Mouse (Mus musculus) left cerebral cortex, adult 2 months (tissue): ENCODE measurements around the gene Cyp21a1. TPM values are rescaled to one million over a fixed set of nuclear protein-coding genes. Genes with fewer than 3 reads are reported as not detected.
"Not testable (repeated sequence)": the region's sequence is repeated elsewhere in the genome, so short reads cannot be mapped to it uniquely, and the experiment has no call there.

Experiments used
- DNase-seq, 2 experiments: peaks; one replicate each; pipeline ENCODE4 v3.0.0; 2021 to 2022; ENCODE audit warnings: low spot score in 2 of 2, mixed read lengths in 1 of 2; ENCODE audit errors: extremely low spot score in 1 of 2
- H3K27ac ChIP-seq: fragments of 200-600 bp; 2 replicates; pipeline ENCODE4 v1.8.1; 2022
- H3K4me3 ChIP-seq: fragments of 200-600 bp; 2 replicates; pipeline ENCODE4 v1.8.1; 2022
- CTCF ChIP-seq: fragments of 200-600 bp; IDR thresholded peaks from 2 replicates; pipeline ENCODE4 v1.8.1; 2022; ENCODE audit warnings: antibody characterized with exemption, mild to moderate bottlenecking, moderate library complexity
- intact Hi-C: fragments of 180-260 bp; cut with DNase I; formaldehyde crosslinking; loops from one replicate; pipeline ENCODE4 v1.15.1; 2025
- total RNA-seq, 2 experiments: library from RNA; stranded (reverse); gene quantifications; 2 replicates each; pipeline ENCODE4 v1.2.3; 2021

Gene Cyp21a1
- total RNA-seq, 2 experiments from 2014 or later: not detected

GRCm38 (mm10) chr17:34836155-34836855, 31.9 kb upstream of the Cyp21a1 start:
- no peak for DNase-seq
- H3K4me3 ChIP-seq: peak overlapping the region; percentile 68
- no peak for TF ChIP-seq CTCF
- intact Hi-C loops: loop anchor here (1.0 to 5.0 kb wide), 3 partner anchors 14 to 406 kb away; partner anchors contain the start of genes Ddx39b, Lsm2, Nelfe and Skiv2l
- peak overlapping the region; percentile 82 for H3K27ac ChIP-seq

GRCm38 (mm10) chr17:34830776-34831175, 26.4 kb upstream of the Cyp21a1 start:
- DNase-seq, H3K4me3 ChIP-seq, intact Hi-C loops, H3K27ac ChIP-seq: not testable (repeated sequence)

- no peak for DNase-seq
- no peak overlapping the region for H3K27ac ChIP-seq
- H3K4me3 ChIP-seq: no peak overlapping the region
- intact Hi-C loops: loop anchor here (5.0 kb wide), 1 partner anchor 163 kb away; no protein-coding TSS in a partner anchor
- TF ChIP-seq CTCF: no peak
Measured at GRCm38 (mm10) chr17:34814818-34815370, 10.5 kb upstream of the Cyp21a1 start.

GRCm38 (mm10) chr17:34813747-34814146, 9.4 kb upstream of the Cyp21a1 start:
- H3K4me3 ChIP-seq, H3K27ac ChIP-seq: not testable (repeated sequence)
- DNase-seq: peak; percentile 33 to 57
- peak; percentile 82 for TF ChIP-seq CTCF
- intact Hi-C loops: loop anchor here (5.0 kb wide), 1 partner anchor 161 kb away; no protein-coding TSS in a partner anchor

- no peak for TF ChIP-seq CTCF
- no peak overlapping the region for H3K4me3 ChIP-seq
- intact Hi-C loops: loop anchor here (5.0 kb wide), 1 partner anchor 159 kb away; no protein-coding TSS in a partner anchor
- no peak overlapping the region for H3K27ac ChIP-seq
- no peak for DNase-seq
Measured at GRCm38 (mm10) chr17:34811275-34811674, 6.9 kb upstream of the Cyp21a1 start.

- not testable (repeated sequence) for H3K27ac ChIP-seq, DNase-seq, H3K4me3 ChIP-seq
- intact Hi-C loops: loop anchor here (5.0 kb wide), 1 partner anchor 159 kb away; no protein-coding TSS in a partner anchor
Measured at GRCm38 (mm10) chr17:34810811-34811210, 6.5 kb upstream of the Cyp21a1 start.

- not testable (repeated sequence) for DNase-seq, H3K27ac ChIP-seq, H3K4me3 ChIP-seq
- intact Hi-C loops: loop anchor here (5.0 kb wide), 1 partner anchor 158 kb away; no protein-coding TSS in a partner anchor
Measured at GRCm38 (mm10) chr17:34810411-34810810, 6.0 kb upstream of the Cyp21a1 start.

GRCm38 (mm10) chr17:34808599-34809205, 4.3 kb upstream of the Cyp21a1 start:
- Histone ChIP-seq H3K4me3 (no peak overlapping the region), H3K27ac (no peak overlapping the region)
- no peak for DNase-seq
- intact Hi-C loops: no loop called here
- no peak for TF ChIP-seq CTCF

- intact Hi-C loops: no loop called here
- DNase-seq: no peak
- no peak for TF ChIP-seq CTCF
Measured at GRCm38 (mm10) chr17:34807176-34807575, 2.8 kb upstream of the Cyp21a1 start.

GRCm38 (mm10) chr17:34804871-34805562, 656 bp upstream of the Cyp21a1 start:
- intact Hi-C loops: no loop called here
- Histone ChIP-seq H3K27ac (no peak overlapping the region), H3K4me3 (no peak overlapping the region)
- peak; percentile 41 for TF ChIP-seq CTCF
- no peak for DNase-seq

More at GRCm38 (mm10) chr17:34807176-34807575, 2.8 kb upstream of the Cyp21a1 start:
- H3K4me3 ChIP-seq: no peak overlapping the region
- no peak overlapping the region for H3K27ac ChIP-seq

GRCm38 (mm10) chr17:34803367-34803766, 994 bp downstream of the Cyp21a1 start:
- intact Hi-C loops, H3K4me3 ChIP-seq, DNase-seq, H3K27ac ChIP-seq: not testable (repeated sequence)

- DNase-seq, H3K27ac ChIP-seq, intact Hi-C loops, H3K4me3 ChIP-seq: not testable (repeated sequence)
Measured at GRCm38 (mm10) chr17:34802756-34803155, 1.6 kb downstream of the Cyp21a1 start.

GRCm38 (mm10) chr17:34800781-34801305, 3.5 kb downstream of the Cyp21a1 start:
- DNase-seq, H3K27ac ChIP-seq, H3K4me3 ChIP-seq, intact Hi-C loops: not testable (repeated sequence)
